Mouse (Mus musculus) MEL (cell line): ENCODE results near the gene Mms19. TPM values are rescaled to one million over a fixed set of nuclear protein-coding genes. Genes with fewer than 3 reads are reported as not detected.
A peak's percentile ranks its signal among the peaks of the same experiment; 100 is the strongest.

Source experiments
- DNase-seq: peaks from one replicate; pipeline ENCODE4 v3.0.0; 2011; ENCODE audit warnings: low read depth, low spot score
- H3K27ac ChIP-seq: 2 replicates; pipeline ENCODE4 v1.5.1; 2012; ENCODE audit warnings: low read depth, mild to moderate bottlenecking, control low read depth, low read length, moderate library complexity; ENCODE audit not compliant: control insufficient read depth
- H3K27me3 ChIP-seq, 2 experiments: fragments of 150-350 bp in 1 of 2; sonication (generic) in 1 of 2; 2 replicates each; pipeline ENCODE4 v1.6.1; 2012; ENCODE audit warnings: low read length in 2 of 2, mild to moderate bottlenecking in 2 of 2, improper control_type of control experiment in 1 of 2, moderate library complexity in 1 of 2; ENCODE audit not compliant: insufficient read depth in 2 of 2, control insufficient read depth in 1 of 2
- H3K36me3 ChIP-seq, 2 experiments: 2 replicates each; pipeline ENCODE4 v1.6.1; 2012 to 2014; ENCODE audit warnings: low read length in 2 of 2, improper control_type of control experiment in 1 of 2, inconsistent platforms in 1 of 2, mild to moderate bottlenecking in 1 of 2; ENCODE audit not compliant: insufficient read depth in 2 of 2, control insufficient read depth in 1 of 2
- H3K4me1 ChIP-seq, 2 experiments: fragments of 150-350 bp in 1 of 2; sonication (generic) in 1 of 2; 2 replicates each; pipeline ENCODE4 v1.6.1; 2012; ENCODE audit warnings: low read length in 2 of 2, improper control_type of control experiment in 1 of 2, mild to moderate bottlenecking in 1 of 2; ENCODE audit not compliant: insufficient read depth in 2 of 2, control insufficient read depth in 1 of 2
- H3K4me3 ChIP-seq, 2 experiments: fragments of 150-350 bp in 1 of 2; sonication (generic) in 1 of 2; 2 replicates each; pipeline ENCODE4 v1.5.1; 2012; ENCODE audit warnings: low read depth in 2 of 2, low read length in 2 of 2, mild to moderate bottlenecking in 2 of 2, moderate library complexity in 2 of 2, control low read depth in 1 of 2, improper control_type of control experiment in 1 of 2; ENCODE audit not compliant: control insufficient read depth in 1 of 2, insufficient read depth in 1 of 2
- H3K79me2 ChIP-seq: 2 replicates; pipeline ENCODE4 v1.6.1; 2012; ENCODE audit warnings: mild to moderate bottlenecking, low read length, moderate library complexity; ENCODE audit not compliant: control insufficient read depth, poor library complexity, insufficient read depth
- H3K9ac ChIP-seq: 2 replicates; pipeline ENCODE4 v1.6.1; 2012; ENCODE audit warnings: low read depth, mild to moderate bottlenecking, control low read depth, low read length, moderate library complexity; ENCODE audit not compliant: control insufficient read depth, poor library complexity, severe bottlenecking
- H3K9me3 ChIP-seq: fragments of 150-350 bp; sonication (generic); replicated peaks from 2 replicates; pipeline ENCODE4 v1.6.1; 2012; ENCODE audit warnings: mild to moderate bottlenecking, low read length, improper control_type of control experiment, moderate library complexity; ENCODE audit not compliant: insufficient read depth
- BHLHE40 ChIP-seq: IDR thresholded peaks from 2 replicates; pipeline ENCODE4 v1.6.1; 2012; ENCODE audit warnings: low read depth, mild to moderate bottlenecking, inconsistent platforms, low read length, improper control_type of control experiment, borderline replicate concordance
- CHD1 ChIP-seq: IDR thresholded peaks from 2 replicates; pipeline ENCODE4 v1.6.1; 2012; ENCODE audit warnings: low read depth, mild to moderate bottlenecking, inconsistent platforms, low read length, improper control_type of control experiment
- CTCF ChIP-seq, 3 experiments: IDR thresholded peaks in 2 of 3; conservative IDR thresholded peaks in 1 of 3; 2 replicates each; pipeline ENCODE4 v1.5.1; 2011 to 2012; ENCODE audit warnings: low read length in 3 of 3, low read depth in 2 of 3, mild to moderate bottlenecking in 2 of 3, improper control_type of control experiment in 1 of 3, inconsistent platforms in 1 of 3, mixed read lengths in 1 of 3, moderate library complexity in 1 of 3; ENCODE audit not compliant: control insufficient read depth in 1 of 3, insufficient read depth in 1 of 3, poor library complexity in 1 of 3, severe bottlenecking in 1 of 3
- E2F4 ChIP-seq: IDR thresholded peaks from 2 replicates; pipeline ENCODE4 v1.6.1; 2011; ENCODE audit warnings: low read depth, low read length, improper control_type of control experiment, borderline replicate concordance
- ELF1 ChIP-seq: IDR thresholded peaks from 2 replicates; pipeline ENCODE4 v1.6.1; 2014; ENCODE audit warnings: low read depth, mild to moderate bottlenecking, inconsistent platforms, low read length, improper control_type of control experiment, moderate library complexity
- EP300 ChIP-seq, 2 experiments: IDR thresholded peaks; 2 replicates each; pipeline ENCODE4 v1.6.1; 2011; ENCODE audit warnings: improper control_type of control experiment in 2 of 2, low read length in 2 of 2, low read depth in 1 of 2, mild to moderate bottlenecking in 1 of 2
- GATA1 ChIP-seq: IDR thresholded peaks from 2 replicates; pipeline ENCODE4 v1.6.1; 2011; ENCODE audit warnings: low read depth, low read length, improper control_type of control experiment
- HCFC1 ChIP-seq: IDR thresholded peaks from 2 replicates; pipeline ENCODE4 v1.6.1; 2012; ENCODE audit warnings: low read depth, mild to moderate bottlenecking, inconsistent platforms, low read length, improper control_type of control experiment, moderate library complexity
- JUND ChIP-seq: IDR thresholded peaks from 2 replicates; pipeline ENCODE4 v1.6.1; 2011; ENCODE audit warnings: low read depth, mild to moderate bottlenecking, improper control_type of control experiment, low read length
- MAFK ChIP-seq: IDR thresholded peaks from 2 replicates; pipeline ENCODE4 v1.6.1; 2011; ENCODE audit warnings: low read depth, mild to moderate bottlenecking, low read length, improper control_type of control experiment, borderline replicate concordance
- MAX ChIP-seq: IDR thresholded peaks from 2 replicates; pipeline ENCODE4 v1.6.1; 2011; ENCODE audit warnings: low read length, improper control_type of control experiment
- MEF2A ChIP-seq: IDR thresholded peaks from 2 replicates; pipeline ENCODE4 v1.6.1; 2014; ENCODE audit warnings: low read depth, mild to moderate bottlenecking, inconsistent platforms, low read length, improper control_type of control experiment; ENCODE audit not compliant: poor library complexity, insufficient replicate concordance, severe bottlenecking; ENCODE audit errors: extremely low read depth
- MYB ChIP-seq: IDR thresholded peaks from 2 replicates; pipeline ENCODE4 v1.6.1; 2011; ENCODE audit warnings: mild to moderate bottlenecking, low read depth, low read length, improper control_type of control experiment
- NELFE ChIP-seq: IDR thresholded peaks from 2 replicates; pipeline ENCODE4 v1.6.1; 2011; ENCODE audit warnings: low read depth, low read length, improper control_type of control experiment
- NRF1 ChIP-seq: IDR thresholded peaks from 2 replicates; pipeline ENCODE4 v1.6.1; 2014; ENCODE audit warnings: low read depth, mild to moderate bottlenecking, inconsistent platforms, low read length, improper control_type of control experiment, moderate library complexity; ENCODE audit not compliant: poor library complexity, insufficient read depth, severe bottlenecking
- POLR2A ChIP-seq, 2 experiments: IDR thresholded peaks; 2 replicates each; pipeline ENCODE4 v1.6.1; 2011 to 2012; ENCODE audit warnings: low read length in 2 of 2, mild to moderate bottlenecking in 2 of 2, control low read depth in 1 of 2, improper control_type of control experiment in 1 of 2, low read depth in 1 of 2, moderate library complexity in 1 of 2; ENCODE audit not compliant: control insufficient read depth in 1 of 2, insufficient read depth in 1 of 2, poor library complexity in 1 of 2
- POLR2AphosphoS2 ChIP-seq: IDR thresholded peaks from 2 replicates; pipeline ENCODE4 v1.6.1; 2011; ENCODE audit warnings: low read length, improper control_type of control experiment
- RAD21 ChIP-seq: IDR thresholded peaks from 2 replicates; pipeline ENCODE4 v1.6.1; 2011; ENCODE audit warnings: mild to moderate bottlenecking, low read depth, low read length, improper control_type of control experiment
- RCOR1 ChIP-seq: IDR thresholded peaks from 2 replicates; pipeline ENCODE4 v1.6.1; 2012; ENCODE audit warnings: low read depth, mild to moderate bottlenecking, inconsistent platforms, low read length, improper control_type of control experiment
- SIN3A ChIP-seq: IDR thresholded peaks from 2 replicates; pipeline ENCODE4 v1.6.1; 2012; ENCODE audit warnings: low read length, improper control_type of control experiment, inconsistent platforms
- TAL1 ChIP-seq: IDR thresholded peaks from 2 replicates; pipeline ENCODE4 v1.6.1; 2012; ENCODE audit warnings: mild to moderate bottlenecking, inconsistent platforms, low read length, moderate library complexity, mixed read lengths
- TCF12 ChIP-seq: IDR thresholded peaks from 2 replicates; pipeline ENCODE4 v1.6.1; 2014; ENCODE audit warnings: low read depth, mild to moderate bottlenecking, inconsistent platforms, low read length, improper control_type of control experiment, moderate library complexity
- UBTF ChIP-seq: IDR thresholded peaks from 2 replicates; pipeline ENCODE4 v1.6.1; 2012; ENCODE audit warnings: low read depth, mild to moderate bottlenecking, inconsistent platforms, low read length, improper control_type of control experiment, moderate library complexity, borderline replicate concordance; ENCODE audit not compliant: insufficient read depth
- ZKSCAN1 ChIP-seq: IDR thresholded peaks from 2 replicates; pipeline ENCODE4 v1.6.1; 2012; ENCODE audit warnings: low read depth, mild to moderate bottlenecking, inconsistent platforms, low read length, improper control_type of control experiment, moderate library complexity
- ZMIZ1 ChIP-seq: IDR thresholded peaks from 2 replicates; pipeline ENCODE4 v1.6.1; 2012; ENCODE audit warnings: low read depth, mild to moderate bottlenecking, inconsistent platforms, low read length, improper control_type of control experiment, moderate library complexity
- ZNF384 ChIP-seq: IDR thresholded peaks from 2 replicates; pipeline ENCODE4 v1.6.1; 2012; ENCODE audit warnings: low read depth, mild to moderate bottlenecking, inconsistent platforms, low read length, improper control_type of control experiment
- polyA plus RNA-seq, 2 experiments: library from polyadenylated mRNA; stranded (reverse) in 1 of 2; unstranded in 1 of 2; fragments of >175 nt in 1 of 2; fragments of >200 nt in 1 of 2; gene quantifications; 2 replicates each; pipeline versions ENCODE4 v1.2.1 to v1.2.4; 2012; ENCODE audit warnings: low replicate concordance in 2 of 2, low read depth in 1 of 2; ENCODE audit not compliant: insufficient read length in 2 of 2, insufficient read depth in 1 of 2, missing spikeins in 1 of 2
- total RNA-seq: library from RNA; depleted of rRNA; stranded (reverse); fragments of 300-350 nt; gene quantifications from 2 replicates; pipeline ENCODE4 v1.2.3, GENCODE M21; 2012

The Mms19 gene
- total and polyA plus RNA-seq, 3 experiments, result 25.6 to 88.6 TPM; not detected in 1

GRCm38 (mm10) chr19:41989810-41990209 is 8.9 kb upstream of the Mms19 start:
- H3K27me3 ChIP-seq, result no peaks in the 10 kb centered on the region
- no peak overlapping the region for H3K27ac ChIP-seq
- no peaks in the 10 kb centered on the region for H3K36me3 ChIP-seq
- H3K9me3 ChIP-seq, result no peaks in the 10 kb centered on the region
- H3K9ac ChIP-seq, result no peak overlapping the region
- no peaks in the 10 kb centered on the region for H3K4me1 ChIP-seq
- DNase-seq, result no peak
- no peaks in the 10 kb centered on the region for H3K79me2 ChIP-seq
- no peak for TF ChIP-seq POLR2AphosphoS2
- 0 out of 4 replicates have a peak, but pooled peaks have one; percentile 7 to 14 for TF ChIP-seq EP300 (IDR thresholded peaks at IDR 0.05; ENCODE audit: low read depth in 1 of 2, low read length in 2 of 2)
- no peak overlapping the region for H3K4me3 ChIP-seq

GRCm38 (mm10) chr19:41987206-41987605 is 6.2 kb upstream of the Mms19 start:
- Histone ChIP-seq H3K4me3 (no peak overlapping the region), H3K9me3 (no peaks in the 10 kb centered on the region), H3K36me3 (no peaks in the 10 kb centered on the region; a peak in 1 of 4 replicates), H3K27ac (no peak overlapping the region), H3K79me2 (no peaks in the 10 kb centered on the region; the same call in 1 of the 2 replicates), H3K9ac (no peak overlapping the region), H3K27me3 (no peaks in the 10 kb centered on the region)
- no peak for DNase-seq
- no peak for TF ChIP-seq JUND
- TF ChIP-seq ZKSCAN1, result no peak
- TF ChIP-seq MEF2A, result no peak
- no peak for TF ChIP-seq UBTF
- no peak for TF ChIP-seq TAL1
- TF ChIP-seq NRF1, result no peak
- no peak for TF ChIP-seq TCF12
- no peak for TF ChIP-seq NELFE
- no peak for TF ChIP-seq POLR2A (IDR thresholded peaks at IDR 0.05; ENCODE audit: control insufficient read depth in 1 of 2, insufficient read depth in 1 of 2, low read depth in 1 of 2, low read length in 2 of 2, poor library complexity in 1 of 2)
- no peak for TF ChIP-seq RAD21
- TF ChIP-seq MAX, result no peak
- TF ChIP-seq, all 39 proteins: peak for 0
- 0 out of 4 replicates have a peak, but pooled peaks cover 0 to 2% of the 10 kb centered on the region in 2 experiments for H3K4me1 ChIP-seq

GRCm38 (mm10) chr19:41985994-41986393 is 5.0 kb upstream of the Mms19 start:
- DNase-seq, result no peak
- Histone ChIP-seq H3K36me3 (no peaks in the 10 kb centered on the region; a peak in 1 of 4 replicates), H3K9me3 (no peaks in the 10 kb centered on the region), H3K9ac (no peak overlapping the region), H3K4me1 (0 out of 4 replicates have a peak, but pooled peaks cover 0 to 2% of the 10 kb centered on the region in 2 experiments), H3K4me3 (no peak overlapping the region), H3K27me3 (no peaks in the 10 kb centered on the region), H3K79me2 (no peaks in the 10 kb centered on the region; the same call in 1 of the 2 replicates), H3K27ac (no peak overlapping the region)
- TF ChIP-seq TAL1 (no peak), CHD1 (no peak), RCOR1 (no peak), NELFE (no peak), HCFC1 (no peak), ZMIZ1 (no peak), ZNF384 (no peak), MYB (no peak), MAFK (no peak), ELF1 (no peak), CTCF (IDR thresholded peaks at IDR 0.05 in 2 of 3, conservative IDR thresholded peaks at IDR 0.05 in 1 of 3; ENCODE audit: control insufficient read depth in 1 of 3, insufficient read depth in 1 of 3, low read depth in 2 of 3, low read length in 3 of 3, poor library complexity in 1 of 3, severe bottlenecking in 1 of 3) (no peak), SIN3A (no peak), E2F4 (no peak), BHLHE40 (no peak), GATA1 (no peak)
